Comparison of ENCODE assay signal across 12 mouse cellular contexts in the genomic region with DNA sequence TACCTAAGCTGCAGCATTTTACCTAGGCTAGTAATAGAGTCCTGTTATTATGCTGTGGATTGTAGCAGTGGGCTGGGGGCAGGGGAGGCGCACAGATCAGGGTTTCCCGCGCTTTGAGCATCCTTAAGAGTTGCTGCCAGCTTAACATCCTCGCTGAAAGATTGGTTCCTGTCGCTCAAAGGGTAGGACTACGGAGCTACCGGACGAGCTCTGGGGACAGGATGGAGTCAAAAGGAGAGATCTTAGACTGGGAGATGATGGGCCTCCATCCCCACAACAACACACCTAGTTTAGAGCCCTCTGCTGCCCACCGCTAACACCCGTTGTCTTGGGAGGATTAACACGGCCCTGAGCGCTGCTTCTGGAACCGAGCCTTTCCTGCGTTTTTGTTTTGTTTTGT.
DNase-seq lines count a peak whose midpoint lies in the region; ATAC-seq lines count a peak whose summit lies in the region.
"Had no signal": no experiment of that assay in that cellular context is flagged by ENCODE, and none has a peak within 500 bp of the region (broad histone marks: within the 10 kb centered on the region; RNA-seq: fewer than 3 reads in every experiment).

No protein-coding gene starts in this region.

- H3K4me3 ChIP-seq in forebrain, embryonic 13.5 days, result peak overlapping the region; percentile 75
- H3K4me3 ChIP-seq in midbrain, embryonic 12.5 days, result peak overlapping the region; percentile 81

- H3K9me3 ChIP-seq in forebrain, embryonic 13.5 days (replicated peaks), result no peaks in the 10 kb centered on the region
- H3K9me3 ChIP-seq in midbrain, embryonic 12.5 days, result no peaks in the 10 kb centered on the region

- H3K4me2 ChIP-seq in forebrain, embryonic 13.5 days, result peak overlapping the region; percentile 96
- peak overlapping the region; percentile 88 for H3K4me2 ChIP-seq in midbrain, embryonic 12.5 days (replicated peaks)

- peak; percentile 14 for ATAC-seq in forebrain, embryonic 13.5 days
- ATAC-seq in midbrain, embryonic 12.5 days (ENCODE audit: low FRiP score, low read depth), result no peak
- no peak for ATAC-seq in megakaryocyte progenitor cell, adult 5-6 weeks (replicated peaks; ENCODE audit: poor library complexity)
- ATAC-seq in monocyte, adult 5-6 weeks (replicated peaks; ENCODE audit: insufficient number of reproducible peaks, low FRiP score, low TSS enrichment, poor library complexity, severe bottlenecking), result no peak

- H3K27me3 ChIP-seq in forebrain, embryonic 13.5 days, result no peaks in the 10 kb centered on the region
- H3K27me3 ChIP-seq in midbrain, embryonic 12.5 days, result no peaks in the 10 kb centered on the region
- H3K27me3 ChIP-seq: CH12.LX had no signal

- peaks cover 45% of the 10 kb centered on the region for H3K4me1 ChIP-seq in forebrain, embryonic 13.5 days
- peaks cover 30% of the 10 kb centered on the region for H3K4me1 ChIP-seq in midbrain, embryonic 12.5 days

- H3K27ac ChIP-seq in forebrain, embryonic 13.5 days, result peak overlapping the region; percentile 99
- H3K27ac ChIP-seq in midbrain, embryonic 12.5 days (replicated peaks), result peak overlapping the region; percentile 100

- WGBS in forebrain, embryonic 13.5 days, result 2% methylated on average over 14 of the region's 14 CpGs
- WGBS in midbrain, embryonic 12.5 days, result 1% methylated on average over 14 of the region's 14 CpGs

- H3K9ac ChIP-seq in forebrain, embryonic 13.5 days, result peak overlapping the region; percentile 99
- H3K9ac ChIP-seq in midbrain, embryonic 12.5 days (replicated peaks), result peak overlapping the region; percentile 98

- H3K36me3 ChIP-seq in forebrain, embryonic 13.5 days (ENCODE audit: poor library complexity, severe bottlenecking), result peaks cover 9% of the 10 kb centered on the region
- peaks cover 11% of the 10 kb centered on the region for H3K36me3 ChIP-seq in midbrain, embryonic 12.5 days

- DNase-seq in right cerebral cortex, postnatal 10 days (ENCODE audit: low spot score in 2 of 2), result peak; percentile 42 to 55
- DNase-seq in right cerebral cortex, postnatal 14 days, result no peak
- DNase-seq in ovary, postnatal 36 days (ENCODE audit: low spot score), result no peak
- no peak for DNase-seq in spleen, postnatal 4 days (ENCODE audit: low spot score in 2 of 2)
- DNase-seq: adrenal gland, adult 8-10 months; spleen, adult 18-20 months; thymus, postnatal 4 days had no signal

Comparison
In these comparisons a context has a peak if more than half of its experiments do, and no peak if none do; other contexts are left out.
1. DNase-seq: peak in right cerebral cortex, postnatal 10 days (2 of 2); none in right cerebral cortex, postnatal 14 days (single experiment), ovary, postnatal 36 days (single experiment) and spleen, postnatal 4 days (0 of 2).